Mouse (Mus musculus) adrenal gland, postnatal 36 days (tissue): ENCODE results near the gene Gcdh. TPM values are rescaled to one million over a fixed set of nuclear protein-coding genes. Genes with fewer than 3 reads are reported as not detected.
A peak's percentile ranks its signal among the peaks of the same experiment; 100 is the strongest.

Experiments
- DNase-seq, 2 experiments: peaks; one replicate each; pipeline ENCODE4 v3.0.0; 2021; ENCODE audit warnings: mixed read lengths in 1 of 2
- long read RNA-seq, 2 experiments: library from polyadenylated mRNA; stranded (forward); transcript quantifications; one replicate each; pipeline ENCODE4 v2.0.0; 2021; ENCODE audit warnings: borderline sequencing depth in 2 of 2
- total RNA-seq, 2 experiments: library from RNA; stranded (reverse); gene quantifications; 2 replicates each; pipeline ENCODE4 v1.2.3; 2021

Gene Gcdh
- total RNA-seq, result 10 to 100 TPM; 41.9 to 53.8 TPM
- long read RNA-seq, experiment 1, transcript Gcdh-202 (12 exons, 2,114 nt), result major isoform, 65 of 116 reads
- long read RNA-seq, experiment 1, transcript Gcdh-201 (11 exons, 2,167 nt), result minor isoform, 31 of 116 reads
- long read RNA-seq, experiment 1, partial matches to known transcripts, result 5 of 116 reads
- long read RNA-seq, experiment 1, other reads (novel, unspliced or antisense), result 15 of 116 reads
- long read RNA-seq, experiment 2, transcript Gcdh-201 (11 exons, 2,167 nt), result minor isoform, 9 of 27 reads
- long read RNA-seq, experiment 2, transcript Gcdh-202 (12 exons, 2,114 nt), result major isoform, 11 of 27 reads
- long read RNA-seq, experiment 2, partial matches to known transcripts, result 4 of 27 reads
- long read RNA-seq, experiment 2, other reads (novel, unspliced or antisense), result 3 of 27 reads

GRCm38 (mm10) chr8:84893709-84894134 lies at the start of gene Gcdh:
TSS of gene Gcdh (minus strand) at chr8:84893921.
- peak; percentile 92 to 93 for DNase-seq

- no peak for DNase-seq
These were observed 44.1 kb upstream of the Gcdh start for GRCm38 (mm10) chr8:84937620-84938485.

- DNase-seq, result peak; percentile 70 to 85
These were observed 43.3 kb upstream of the Gcdh start, which contains the start of gene Mast1 for GRCm38 (mm10) chr8:84936962-84937546. TSS of gene Mast1 (minus strand) at chr8:84937359.

GRCm38 (mm10) chr8:84936041-84936961 lies 42.6 kb upstream of the Gcdh start:
- no peak for DNase-seq

- no peak for DNase-seq
These were observed 41.8 kb upstream of the Gcdh start for GRCm38 (mm10) chr8:84935489-84935888.

- no peak for DNase-seq
These were observed 41.1 kb upstream of the Gcdh start for GRCm38 (mm10) chr8:84934860-84935259.

- DNase-seq, result no peak
These were observed 40.2 kb upstream of the Gcdh start for GRCm38 (mm10) chr8:84933767-84934559.

GRCm38 (mm10) chr8:84930582-84930981 lies 36.9 kb upstream of the Gcdh start:
- no peak for DNase-seq

GRCm38 (mm10) chr8:84928456-84929306 lies 35.0 kb upstream of the Gcdh start:
- DNase-seq, result peak; percentile 79 to 85

GRCm38 (mm10) chr8:84927513-84927912 lies 33.8 kb upstream of the Gcdh start:
- DNase-seq, result no peak

GRCm38 (mm10) chr8:84925557-84925956 lies 31.8 kb upstream of the Gcdh start:
- DNase-seq, result no peak

GRCm38 (mm10) chr8:84921596-84921995 lies 27.9 kb upstream of the Gcdh start:
- DNase-seq, result no peak

GRCm38 (mm10) chr8:84918646-84919045 lies 24.9 kb upstream of the Gcdh start:
- no peak for DNase-seq

- DNase-seq, result no peak
These were observed 24.1 kb upstream of the Gcdh start for GRCm38 (mm10) chr8:84917781-84918180.

GRCm38 (mm10) chr8:84915269-84915668 lies 21.5 kb upstream of the Gcdh start:
- no peak for DNase-seq

GRCm38 (mm10) chr8:84913960-84914359 lies 20.2 kb upstream of the Gcdh start:
- no peak for DNase-seq

- no peak for DNase-seq
These were observed 19.8 kb upstream of the Gcdh start for GRCm38 (mm10) chr8:84913502-84913900.

- DNase-seq, result peak; percentile 76 to 81
These were observed 19.3 kb upstream of the Gcdh start for GRCm38 (mm10) chr8:84912895-84913501.

GRCm38 (mm10) chr8:84912391-84912790 lies 18.7 kb upstream of the Gcdh start:
- DNase-seq, result no peak
